Comparison of ENCODE assay signal across 8 mouse cellular contexts in the genomic region with DNA sequence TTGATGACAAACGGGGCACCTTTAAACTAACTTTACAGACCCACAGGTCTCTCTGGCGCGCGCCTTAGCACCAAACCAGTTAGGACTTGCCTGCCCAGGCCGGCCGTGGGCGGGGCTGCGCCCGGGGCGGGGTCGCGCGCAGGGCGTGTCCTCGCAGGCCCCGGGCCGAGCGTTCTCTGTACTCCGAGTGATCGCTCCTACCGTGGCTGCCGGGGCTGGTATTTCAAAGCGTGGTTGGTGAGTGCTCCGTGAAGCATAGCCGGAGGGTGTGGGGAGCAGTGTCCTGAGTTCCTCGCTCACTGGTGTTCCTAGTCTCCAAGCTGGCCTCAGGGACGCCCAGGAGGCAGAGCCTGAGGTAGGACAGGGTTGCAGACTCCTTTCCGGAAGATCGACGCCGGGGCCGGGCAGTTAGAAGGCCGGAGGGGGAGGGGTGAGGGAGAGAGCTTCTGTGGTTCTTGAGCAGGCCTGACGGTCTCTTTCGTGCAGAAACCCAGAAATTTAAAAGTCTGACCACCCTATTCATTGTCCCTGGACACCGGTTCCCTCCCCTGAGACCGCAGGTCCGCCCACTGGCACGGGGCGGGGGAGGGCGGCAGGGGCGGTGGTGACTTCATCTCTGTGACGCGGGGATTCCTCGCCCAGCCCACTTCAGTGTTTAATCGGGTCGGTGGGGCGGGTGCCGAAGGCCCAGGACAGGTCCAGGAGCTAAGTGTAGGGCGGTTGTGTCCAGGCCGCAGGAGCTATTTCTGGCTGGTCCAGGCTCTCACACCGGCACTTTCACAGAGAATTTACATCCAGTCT. TPM values are rescaled to one million over a fixed set of nuclear protein-coding genes. Genes with fewer than 3 reads are reported as not detected.
DNase-seq lines count a peak whose midpoint lies in the region; ATAC-seq and TF ChIP-seq lines count a peak whose summit lies in the region.

A gene (plus strand): TSS at position 163 of the 801 bp plus-strand sequence.

- H3K27me3 ChIP-seq in forebrain, embryonic 14.5 days (replicated peaks; ENCODE audit: control insufficient read depth, insufficient read depth, low read length) = peaks cover 42% of the 10 kb centered on the region
- no peaks in the 10 kb centered on the region; the same call in 1 of the 2 replicates for H3K27me3 ChIP-seq in lung, postnatal 0 days (replicated peaks; ENCODE audit: insufficient read depth, low read length)

- peaks cover 25% of the 10 kb centered on the region for H3K36me3 ChIP-seq in ES-E14 (ENCODE audit: control insufficient read depth, insufficient read depth, low read length, poor library complexity, severe bottlenecking)
- H3K36me3 ChIP-seq in forebrain, embryonic 14.5 days (ENCODE audit: control insufficient read depth, insufficient read depth, low read length) = peaks cover 25% of the 10 kb centered on the region
- peaks cover 15% of the 10 kb centered on the region for H3K36me3 ChIP-seq in lung, postnatal 0 days (ENCODE audit: insufficient read depth, low read length)

- H3K9me3 ChIP-seq in ES-E14 (ENCODE audit: control insufficient read depth, insufficient read depth, low read depth, low read length) = no peaks in the 10 kb centered on the region
- no peaks in the 10 kb centered on the region for H3K9me3 ChIP-seq in forebrain, embryonic 14.5 days (replicated peaks; ENCODE audit: control insufficient read depth, low read length)
- H3K9me3 ChIP-seq in lung, postnatal 0 days (ENCODE audit: low read length) = no peaks in the 10 kb centered on the region

- H3K4me2 ChIP-seq in forebrain, embryonic 14.5 days (ENCODE audit: low read length) = peak within 1 kb of the TSS; percentile 75
- H3K4me2 ChIP-seq in lung, postnatal 0 days (replicated peaks; ENCODE audit: low read depth, low read length) = peak within 1 kb of the TSS; percentile 65

- peak within 1 kb of the TSS; percentile 75 to 89 for H3K4me3 ChIP-seq in ES-E14 (ENCODE audit: insufficient read depth in 1 of 2, low read depth in 1 of 2, low read length in 2 of 2, poor library complexity in 1 of 2, severe bottlenecking in 1 of 2)
- peak within 1 kb of the TSS; percentile 57 for H3K4me3 ChIP-seq in forebrain, embryonic 14.5 days (ENCODE audit: low read depth, low read length)
- H3K4me3 ChIP-seq in lung, postnatal 0 days (ENCODE audit: low read depth, low read length) = peak within 1 kb of the TSS; percentile 74

- ATAC-seq in forebrain, embryonic 14.5 days = peak; percentile 68
- peak; percentile 82 for ATAC-seq in lung, postnatal 0 days

- peaks cover 3 to 40% of the 10 kb centered on the region in 2 experiments; a peak in 3 of 4 replicates for H3K4me1 ChIP-seq in ES-E14 (ENCODE audit: control insufficient read depth in 2 of 2, insufficient read depth in 2 of 2, low read length in 2 of 2, poor library complexity in 1 of 2)
- H3K4me1 ChIP-seq in forebrain, embryonic 14.5 days (ENCODE audit: control insufficient read depth, insufficient read depth, low read length) = peaks cover 17% of the 10 kb centered on the region
- H3K4me1 ChIP-seq in lung, postnatal 0 days (ENCODE audit: insufficient read depth, low read depth, low read length) = peaks cover 43% of the 10 kb centered on the region; the same call in 1 of the 2 replicates

- peak within 1 kb of the TSS; percentile 14; the same call in 1 of the 2 replicates for H3K27ac ChIP-seq in ES-E14 (ENCODE audit: insufficient read depth, low read depth, low read length, poor library complexity, severe bottlenecking)
- peak within 1 kb of the TSS; percentile 85 for H3K27ac ChIP-seq in forebrain, embryonic 14.5 days (ENCODE audit: low read depth, low read length)
- H3K27ac ChIP-seq in lung, postnatal 0 days (ENCODE audit: low read length) = peak within 1 kb of the TSS; percentile 95

- H3K9ac ChIP-seq in ES-E14 (ENCODE audit: insufficient read depth, low read depth, low read length, poor library complexity, severe bottlenecking) = peak within 1 kb of the TSS; percentile 79
- H3K9ac ChIP-seq in forebrain, embryonic 14.5 days (ENCODE audit: low read length) = peak within 1 kb of the TSS; percentile 75
- H3K9ac ChIP-seq in lung, postnatal 0 days (replicated peaks; ENCODE audit: low read depth) = peak within 1 kb of the TSS; percentile 83

- in situ Hi-C loops in ES-E14 (cut with MboI; ENCODE audit: low sequenced_read_pairs in 2 of 2, unreplicated experiment in 2 of 2) = no loop called here

- TF ChIP-seq EP300 in lung, postnatal 0 days (IDR thresholded peaks at IDR 0.05) = no peak

- WGBS in forebrain, embryonic 14.5 days = under 1% methylated on average over 52 of the region's 52 CpGs
- WGBS in lung, postnatal 0 days = 2% methylated on average over 50 of the region's 52 CpGs

- no peak for TF ChIP-seq CTCF in lung, postnatal 0 days (IDR thresholded peaks at IDR 0.05)

- DNase-seq in ES-E14 (ENCODE audit: low read depth, low spot score) = no peak
- peak; percentile 79 for DNase-seq in c-Kit-negative CD71-positive TER-119-positive erythroid progenitor cells, embryonic 14.5 days (ENCODE audit: low read depth, low spot score)
- DNase-seq in forebrain, embryonic 14.5 days (ENCODE audit: low spot score) = peak; percentile 75
- peak; percentile 93 for DNase-seq in heart, postnatal 4 days
- DNase-seq in layer of hippocampus, adult 8-10 months (ENCODE audit: low spot score in 2 of 2) = no peak
- peak; percentile 95 for DNase-seq in lung, postnatal 0 days (ENCODE audit: low spot score)
- DNase-seq in ovary, postnatal 36 days (ENCODE audit: low spot score) = peak; percentile 92
- peak; percentile 88 for DNase-seq in urinary bladder, adult 2 months (ENCODE audit: low spot score)

TF ChIP-seq in ES-E14, 5 proteins besides CTCF, POLR2A, EP300 and RAD21:
- TF ChIP-seq MAFK (IDR thresholded peaks at IDR 0.05; ENCODE audit: insufficient read depth, low read depth, low read length) = no peak
- no peak for TF ChIP-seq ZC3H11A (IDR thresholded peaks at IDR 0.05; ENCODE audit: borderline replicate concordance, low read depth, low read length)
- no peak for TF ChIP-seq CHD2 (IDR thresholded peaks at IDR 0.05; ENCODE audit: low read depth, low read length)
- TF ChIP-seq HCFC1 (IDR thresholded peaks at IDR 0.05; ENCODE audit: borderline replicate concordance, insufficient read depth, low read length) = no peak
- no peak for TF ChIP-seq ZNF384 (IDR thresholded peaks at IDR 0.05; ENCODE audit: low read depth, low read length)

RNA-seq across cellular contexts. Expression of the gene that starts here (rescaled TPM):
- total RNA-seq in ES-E14 (2012; rRNA removed) = 238 and 257 TPM in 2 replicates
- 56.8 and 60.4 TPM in 2 replicates for polyA plus RNA-seq in forebrain, embryonic 14.5 days (2014; fragmentation: Nextera tagmentation; extraction: Ambion mirVana)
- total RNA-seq in heart, postnatal 4 days (2021) = 100 to 1,000 TPM; 229 to 230 TPM
- 10 to 100 TPM; 27.3 to 42.2 (median 32.0) TPM for total RNA-seq in layer of hippocampus, adult 8-10 months (2022)
- 45.1 and 49.6 TPM in 2 replicates for polyA plus RNA-seq in lung, postnatal 0 days (2015; fragmentation: Nextera tagmentation; extraction: Ambion mirVana)
- 280 and 288 TPM in 2 replicates for polyA plus RNA-seq in urinary bladder, adult 2 months (2012; rRNA removed)

Comparison
In these comparisons a context has a peak if more than half of its experiments do, and no peak if none do; other contexts are left out.
1. DNase-seq: peak in c-Kit-negative CD71-positive TER-119-positive erythroid progenitor cells, embryonic 14.5 days (single experiment), forebrain, embryonic 14.5 days (single experiment), heart, postnatal 4 days (single experiment), lung, postnatal 0 days (single experiment), ovary, postnatal 36 days (single experiment) and urinary bladder, adult 2 months (single experiment); none in ES-E14 (single experiment) and layer of hippocampus, adult 8-10 months (0 of 2).
2. H3K27ac ChIP-seq: peak in every context shown above with its lines; median percentile 95 in lung, postnatal 0 days; 85 in forebrain, embryonic 14.5 days; 14 in ES-E14.
3. Peak in every context shown above with its lines, with median percentiles within 50 percentile points of each other: H3K4me3 ChIP-seq and H3K9ac ChIP-seq.